In the genomic region with DNA sequence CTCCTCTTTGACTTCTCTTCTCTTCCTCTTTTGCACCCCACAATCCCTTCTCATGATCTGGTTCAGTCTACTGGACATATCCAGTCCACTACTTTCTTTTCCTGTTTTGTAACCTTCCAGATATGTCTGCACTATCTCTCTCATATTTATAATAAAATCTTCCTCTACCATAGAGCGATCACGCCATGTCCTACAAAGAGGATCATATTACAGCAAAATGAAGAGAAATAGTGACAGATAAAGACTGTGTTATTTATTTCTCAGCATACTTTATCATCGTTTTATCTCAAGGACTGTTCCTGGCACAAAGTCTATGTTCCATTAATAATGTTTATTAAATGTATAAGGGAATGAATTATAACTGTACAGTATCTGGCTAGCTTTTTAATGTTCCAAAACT, we compare ENCODE assay signal across 20 mouse cellular contexts.
DNase-seq lines count a peak whose midpoint lies in the region; ATAC-seq and TF ChIP-seq lines count a peak whose summit lies in the region.
"Had no signal": no experiment of that assay in that cellular context is flagged by ENCODE, and none has a peak within 500 bp of the region (broad histone marks: within the 10 kb centered on the region; RNA-seq: fewer than 3 reads in every experiment).

No protein-coding gene starts in this region.

- no peak overlapping the region for H3K27ac ChIP-seq in kidney, postnatal 0 days
- H3K27ac ChIP-seq in kidney, embryonic 14.5 days (ENCODE audit: low read depth, low read length), result no peak overlapping the region
- H3K27ac ChIP-seq in lung, embryonic 16.5 days (ENCODE audit: low read length), result no peak overlapping the region
- no peak overlapping the region for H3K27ac ChIP-seq in lung, postnatal 0 days (ENCODE audit: low read length)
- H3K27ac ChIP-seq: embryonic facial prominence, embryonic 10.5 days; embryonic facial prominence, embryonic 12.5 days; forebrain, embryonic 13.5 days; forebrain, embryonic 15.5 days had no signal

- H3K4me2 ChIP-seq in kidney, postnatal 0 days (ENCODE audit: low read length), result no peak overlapping the region
- no peak overlapping the region for H3K4me2 ChIP-seq in kidney, embryonic 14.5 days (replicated peaks; ENCODE audit: low read depth, low read length)
- H3K4me2 ChIP-seq in lung, embryonic 16.5 days (ENCODE audit: low read depth, low read length), result no peak overlapping the region
- H3K4me2 ChIP-seq in lung, postnatal 0 days (replicated peaks; ENCODE audit: low read depth, low read length), result no peak overlapping the region
- H3K4me2 ChIP-seq: embryonic facial prominence, embryonic 12.5 days; forebrain, embryonic 13.5 days; forebrain, embryonic 15.5 days had no signal

- no peaks in the 10 kb centered on the region for H3K4me1 ChIP-seq in kidney, postnatal 0 days (replicated peaks; ENCODE audit: insufficient read depth, low read length)
- H3K4me1 ChIP-seq in kidney, embryonic 14.5 days (ENCODE audit: control insufficient read depth, insufficient read depth, low read length), result no peaks in the 10 kb centered on the region
- H3K4me1 ChIP-seq in lung, embryonic 16.5 days (replicated peaks; ENCODE audit: control insufficient read depth, insufficient read depth, low read length), result no peaks in the 10 kb centered on the region
- no peaks in the 10 kb centered on the region for H3K4me1 ChIP-seq in lung, postnatal 0 days (ENCODE audit: insufficient read depth, low read depth, low read length)
- H3K4me1 ChIP-seq: embryonic facial prominence, embryonic 10.5 days; embryonic facial prominence, embryonic 12.5 days; forebrain, embryonic 13.5 days; forebrain, embryonic 15.5 days had no signal

- TF ChIP-seq CTCF in kidney, postnatal 0 days (IDR thresholded peaks at IDR 0.05; ENCODE audit: low read depth), result no peak
- TF ChIP-seq CTCF in lung, postnatal 0 days (IDR thresholded peaks at IDR 0.05), result no peak

- no peaks in the 10 kb centered on the region for H3K27me3 ChIP-seq in kidney, postnatal 0 days (ENCODE audit: insufficient read depth, low read length)
- no peaks in the 10 kb centered on the region for H3K27me3 ChIP-seq in kidney, embryonic 14.5 days (ENCODE audit: control insufficient read depth, insufficient read depth, low read length)
- no peaks in the 10 kb centered on the region for H3K27me3 ChIP-seq in lung, embryonic 16.5 days (ENCODE audit: control insufficient read depth, insufficient read depth, low read depth, low read length)
- H3K27me3 ChIP-seq in lung, postnatal 0 days (replicated peaks; ENCODE audit: insufficient read depth, low read length), result no peaks in the 10 kb centered on the region
- H3K27me3 ChIP-seq: embryonic facial prominence, embryonic 12.5 days; forebrain, embryonic 13.5 days; forebrain, embryonic 15.5 days had no signal

- DNase-seq in kidney, postnatal 0 days (ENCODE audit: low spot score), result peak; percentile 57
- no peak for DNase-seq in lung, postnatal 0 days (ENCODE audit: low spot score)
- no peak for DNase-seq in urinary bladder, postnatal 36 days (ENCODE audit: low spot score in 2 of 2)
- DNase-seq: adrenal gland, adult 8-10 months; adrenal gland, postnatal 14 days; adrenal gland, postnatal 36 days; cerebellum, adult 11-12 months; cerebellum, adult 2 months; cerebellum, adult 9-10 months; cerebellum, postnatal 10 days; cerebellum, postnatal 25 days; forebrain, postnatal 0 days had no signal

- no peak overlapping the region for H3K4me3 ChIP-seq in kidney, postnatal 0 days (replicated peaks; ENCODE audit: low read depth, low read length)
- no peak overlapping the region for H3K4me3 ChIP-seq in kidney, embryonic 14.5 days (ENCODE audit: low read length)
- H3K4me3 ChIP-seq in lung, embryonic 16.5 days (ENCODE audit: low read length), result no peak overlapping the region
- H3K4me3 ChIP-seq in lung, postnatal 0 days (ENCODE audit: low read depth, low read length), result no peak overlapping the region
- H3K4me3 ChIP-seq: embryonic facial prominence, embryonic 10.5 days; embryonic facial prominence, embryonic 12.5 days; forebrain, embryonic 13.5 days; forebrain, embryonic 15.5 days had no signal

- no peaks in the 10 kb centered on the region for H3K36me3 ChIP-seq in kidney, postnatal 0 days (ENCODE audit: insufficient read depth, low read length)
- no peaks in the 10 kb centered on the region for H3K36me3 ChIP-seq in kidney, embryonic 14.5 days (ENCODE audit: control insufficient read depth, insufficient read depth, low read length)
- no peaks in the 10 kb centered on the region for H3K36me3 ChIP-seq in lung, embryonic 16.5 days (ENCODE audit: control insufficient read depth, insufficient read depth, low read length)
- no peaks in the 10 kb centered on the region for H3K36me3 ChIP-seq in lung, postnatal 0 days (ENCODE audit: insufficient read depth, low read length)
- H3K36me3 ChIP-seq: embryonic facial prominence, embryonic 10.5 days; embryonic facial prominence, embryonic 12.5 days; forebrain, embryonic 15.5 days had no signal

- no peaks in the 10 kb centered on the region for H3K9me3 ChIP-seq in kidney, postnatal 0 days (replicated peaks; ENCODE audit: low read length)
- H3K9me3 ChIP-seq in kidney, embryonic 14.5 days (ENCODE audit: control insufficient read depth, low read length), result no peaks in the 10 kb centered on the region
- H3K9me3 ChIP-seq in lung, embryonic 16.5 days (ENCODE audit: control insufficient read depth, low read length), result no peaks in the 10 kb centered on the region
- H3K9me3 ChIP-seq in lung, postnatal 0 days (ENCODE audit: low read length), result no peaks in the 10 kb centered on the region
- H3K9me3 ChIP-seq: embryonic facial prominence, embryonic 10.5 days; embryonic facial prominence, embryonic 12.5 days; forebrain, embryonic 13.5 days; forebrain, embryonic 15.5 days had no signal

- H3K9ac ChIP-seq in kidney, postnatal 0 days (ENCODE audit: low read depth, low read length), result no peak overlapping the region
- no peak overlapping the region for H3K9ac ChIP-seq in kidney, embryonic 14.5 days (ENCODE audit: low read depth, low read length)
- no peak overlapping the region for H3K9ac ChIP-seq in lung, embryonic 16.5 days (ENCODE audit: low read length)
- no peak overlapping the region for H3K9ac ChIP-seq in lung, postnatal 0 days (replicated peaks; ENCODE audit: low read depth)
- H3K9ac ChIP-seq: embryonic facial prominence, embryonic 12.5 days; forebrain, embryonic 13.5 days; forebrain, embryonic 15.5 days; forebrain, postnatal 0 days had no signal

- no peak for TF ChIP-seq EP300 in lung, postnatal 0 days (IDR thresholded peaks at IDR 0.05)

- no peak for ATAC-seq in kidney, postnatal 0 days (replicated peaks; ENCODE audit: low FRiP score, low read depth)
- ATAC-seq in kidney, embryonic 14.5 days (ENCODE audit: low FRiP score, low TSS enrichment), result no peak
- peak; percentile 34; the same call in 1 of the 2 replicates for ATAC-seq in lung, embryonic 16.5 days (ENCODE audit: low read depth)
- no peak for ATAC-seq in lung, postnatal 0 days
- ATAC-seq: activated CD4-positive, CD25-positive, alpha-beta regulatory T cell, adult 4 months; forebrain, embryonic 13.5 days; forebrain, embryonic 15.5 days; forebrain, postnatal 0 days; Patski had no signal

- WGBS in kidney, postnatal 0 days, result 66% methylated on average over 3 of the region's 3 CpGs
- 76% methylated on average over 3 of the region's 3 CpGs for WGBS in kidney, embryonic 14.5 days
- 40% methylated on average over 3 of the region's 3 CpGs for whole genome bisulfite sequencing in lung, embryonic 16.5 days
- 49% methylated on average over 3 of the region's 3 CpGs for WGBS in lung, postnatal 0 days
